Mouse (Mus musculus) embryonic facial prominence, embryonic 12.5 days (tissue): ENCODE data around the gene Neurod2. TPM values are rescaled to one million over a fixed set of nuclear protein-coding genes. Genes with fewer than 3 reads are reported as not detected.

Experiments used
- ATAC-seq: fragments of 200-750 bp; cut with Nextera tagmentation; 2 replicates; pipeline ENCODE4 v1.8.0; 2017; ENCODE audit not compliant: insufficient number of reproducible peaks, insufficient read depth, low FRiP score, low TSS enrichment
- H3K27ac ChIP-seq: fragments of 300-500 bp; sonication (generic); 2 replicates; pipeline ENCODE4 v1.5.1; 2016; ENCODE audit warnings: mild to moderate bottlenecking
- H3K27me3 ChIP-seq: fragments of 300-500 bp; sonication (generic); 2 replicates; pipeline ENCODE4 v1.6.1; 2016; ENCODE audit warnings: mild to moderate bottlenecking, moderate library complexity
- H3K36me3 ChIP-seq: fragments of 300-500 bp; sonication (generic); 2 replicates; pipeline ENCODE4 v1.6.1; 2016; ENCODE audit warnings: mild to moderate bottlenecking
- H3K4me1 ChIP-seq: fragments of 300-500 bp; sonication (generic); 2 replicates; pipeline ENCODE4 v1.6.1; 2016
- H3K4me2 ChIP-seq: fragments of 300-500 bp; sonication (generic); replicated peaks from 2 replicates; pipeline ENCODE4 v1.6.1; 2016; ENCODE audit warnings: mild to moderate bottlenecking, moderate library complexity
- H3K4me3 ChIP-seq: fragments of 300-500 bp; sonication (generic); 2 replicates; pipeline ENCODE4 v1.5.1; 2016; ENCODE audit warnings: mild to moderate bottlenecking
- H3K9ac ChIP-seq: fragments of 300-500 bp; sonication (generic); 2 replicates; pipeline ENCODE4 v1.6.1; 2016; ENCODE audit warnings: mild to moderate bottlenecking, moderate library complexity
- H3K9me3 ChIP-seq: fragments of 300-500 bp; sonication (generic); 2 replicates; pipeline ENCODE4 v1.6.1; 2016; ENCODE audit warnings: mild to moderate bottlenecking, moderate library complexity
- WGBS: fragments of 180-500 bp; shearing (Covaris S2); methylation state at CpG from one replicate; pipeline ENCODE4 v1.1.7; 2016; 5-methylcytosine and 5-hydroxymethylcytosine counted together
- polyA plus RNA-seq: library from polyadenylated mRNA; unstranded; fragments of >200 nt; fragmentation: Nextera tagmentation; extraction: Ambion mirVana; gene quantifications from 2 replicates; pipeline ENCODE4 v1.2.1, GENCODE M21; 2016

Gene Neurod2
- polyA plus RNA-seq, 1 experiment from 2014 or later = 0.27 TPM

DNA sequence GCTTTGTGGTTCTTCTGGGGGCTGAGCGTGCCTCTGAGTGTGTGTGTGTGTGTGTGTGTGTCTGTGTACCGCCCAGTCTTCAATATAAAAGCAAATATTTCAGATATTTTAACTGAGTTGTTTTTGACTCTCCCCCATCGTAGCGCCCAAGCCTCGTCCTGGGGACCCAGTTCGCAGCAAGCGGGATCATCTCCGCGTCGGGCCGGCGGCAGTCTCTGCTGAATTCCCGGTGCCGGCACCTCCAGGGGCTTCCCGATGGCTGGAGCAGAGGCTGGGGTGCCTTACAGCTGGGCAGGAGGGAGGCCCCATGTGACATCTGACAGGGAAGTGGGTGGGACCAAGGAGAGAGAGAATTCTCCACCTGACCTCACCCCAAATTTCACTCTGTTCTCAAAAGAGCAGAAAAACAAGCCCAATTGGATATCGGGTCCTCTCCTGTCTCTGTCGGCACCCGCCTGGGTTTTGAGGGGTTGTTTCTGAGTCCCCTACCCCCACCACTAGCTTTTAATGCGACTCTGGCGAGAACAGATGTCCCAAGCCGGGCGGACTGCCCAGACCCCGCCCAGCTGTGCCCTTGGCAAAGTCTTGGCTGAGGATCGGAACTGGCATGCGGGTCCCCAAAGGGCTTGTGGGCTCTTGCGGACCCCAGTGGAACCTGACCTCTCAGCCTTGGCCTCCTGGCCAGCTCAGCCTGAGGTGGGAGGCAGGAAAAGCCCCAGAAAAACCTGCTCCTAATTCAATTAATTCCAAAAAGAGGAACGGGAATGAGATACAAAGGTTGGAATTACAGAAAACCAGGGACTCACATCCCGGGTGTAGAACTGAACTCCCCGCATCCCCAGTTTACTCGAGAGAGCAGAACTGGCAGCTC lies 8.4 kb downstream of the Neurod2 start:
- Histone ChIP-seq H3K4me1 (0 out of 2 replicates have a peak, but pooled peaks cover 5% of the 10 kb centered on the region), H3K4me2 (no peak overlapping the region), H3K27me3 (peaks cover 100% of the 10 kb centered on the region), H3K36me3 (no peaks in the 10 kb centered on the region), H3K4me3 (no peak overlapping the region), H3K9ac (no peak overlapping the region), H3K9me3 (no peaks in the 10 kb centered on the region), H3K27ac (no peak overlapping the region)
- WGBS = 2% methylated on average over 30 of the region's 30 CpGs
- no peak for ATAC-seq

DNA sequence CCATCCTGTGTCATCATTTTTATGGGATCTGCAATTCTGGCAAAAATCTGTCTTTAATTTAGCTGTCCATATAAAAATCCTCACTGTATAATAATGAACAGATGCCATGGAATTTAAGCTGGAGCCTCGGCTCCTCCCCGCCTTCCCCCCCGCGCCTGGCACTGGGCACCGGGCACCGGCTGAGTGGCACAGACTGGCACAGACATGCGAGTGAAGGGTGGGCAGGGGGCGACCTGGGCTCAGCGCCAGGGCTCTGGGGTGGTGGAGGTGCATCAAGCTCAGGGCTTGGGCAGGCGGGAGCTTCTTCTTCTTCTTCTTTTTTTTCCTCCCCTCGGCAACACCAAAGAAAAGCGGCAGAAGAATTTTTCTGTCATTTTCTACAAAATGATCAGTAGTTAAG lies 9.1 kb downstream of the Neurod2 start:
- Histone ChIP-seq H3K4me2 (no peak overlapping the region), H3K4me1 (0 out of 2 replicates have a peak, but pooled peaks cover 5% of the 10 kb centered on the region), H3K36me3 (no peaks in the 10 kb centered on the region), H3K27me3 (peaks cover 100% of the 10 kb centered on the region), H3K9me3 (no peaks in the 10 kb centered on the region), H3K27ac (no peak overlapping the region), H3K9ac (no peak overlapping the region), H3K4me3 (no peak overlapping the region)
- ATAC-seq = no peak
- 9% methylated on average over 12 of the region's 12 CpGs for WGBS

DNA sequence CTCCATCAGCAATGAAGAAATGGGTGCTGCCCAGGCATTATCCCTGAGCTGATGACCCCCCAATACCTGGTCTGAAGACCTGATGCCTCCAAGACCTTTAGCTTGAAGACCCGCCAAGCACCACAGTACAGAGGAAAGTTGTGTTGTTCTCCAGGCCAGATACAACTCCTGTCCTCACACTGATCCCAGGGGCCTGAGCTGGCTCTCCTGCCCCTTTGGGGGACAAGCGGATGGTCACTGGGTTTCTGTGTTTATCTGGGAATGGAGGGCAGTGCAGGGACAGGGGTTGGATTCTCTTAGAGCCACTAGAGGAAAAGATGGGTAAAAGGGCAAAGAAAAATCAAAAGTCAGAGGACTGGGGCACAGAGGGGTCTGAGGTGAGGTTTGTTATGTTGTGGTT lies 9.5 kb downstream of the Neurod2 start:
- H3K4me2 ChIP-seq = no peak overlapping the region
- peaks cover 100% of the 10 kb centered on the region for H3K27me3 ChIP-seq
- no peak overlapping the region for H3K9ac ChIP-seq
- H3K4me3 ChIP-seq = no peak overlapping the region
- no peaks in the 10 kb centered on the region for H3K9me3 ChIP-seq
- H3K36me3 ChIP-seq = no peaks in the 10 kb centered on the region
- ATAC-seq = no peak
- H3K4me1 ChIP-seq = 0 out of 2 replicates have a peak, but pooled peaks cover 5% of the 10 kb centered on the region
- WGBS = 6% methylated on average over 2 of the region's 2 CpGs
- no peak overlapping the region for H3K27ac ChIP-seq

DNA sequence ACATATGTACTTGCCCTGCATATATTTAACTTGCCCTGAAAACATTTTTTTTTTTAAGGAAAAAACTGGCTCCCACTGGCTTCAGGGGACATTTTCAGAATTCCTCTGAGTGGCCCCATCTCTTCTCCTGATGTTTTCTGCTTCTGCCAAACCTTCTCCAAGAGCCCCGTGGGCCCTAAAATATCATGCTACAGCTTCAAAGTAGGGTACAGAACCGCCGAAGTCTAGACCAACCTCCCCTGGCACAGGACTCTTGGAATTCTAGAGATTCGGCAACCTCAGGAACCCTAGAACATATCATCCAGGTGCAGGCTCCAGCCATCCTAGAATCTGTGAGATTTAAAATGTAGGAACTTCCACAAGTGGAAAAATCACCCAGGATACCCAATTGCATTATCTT lies 9.9 kb downstream of the Neurod2 start:
- no peak overlapping the region for H3K27ac ChIP-seq

DNA sequence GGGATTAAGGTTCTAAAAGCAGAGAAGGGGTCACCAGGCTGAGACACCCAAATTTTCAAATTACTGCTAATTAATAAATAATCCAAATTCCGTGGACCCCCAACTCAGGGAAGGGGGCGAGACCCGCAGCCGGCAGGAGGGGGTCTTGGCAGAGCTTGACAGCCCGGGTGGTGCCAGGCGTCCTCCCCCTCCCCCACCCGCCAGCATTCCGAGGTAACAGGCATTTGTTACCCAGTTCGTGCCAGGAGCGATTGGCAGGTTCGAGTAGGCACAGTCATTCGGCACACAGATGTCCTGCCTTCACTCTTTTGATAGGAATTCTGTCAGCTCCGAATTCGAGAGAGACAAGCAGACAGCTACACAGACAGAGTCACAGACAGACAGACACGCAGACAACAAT lies 10.3 kb downstream of the Neurod2 start:
- H3K4me2 ChIP-seq = no peak overlapping the region
- no peak overlapping the region for H3K9ac ChIP-seq
- WGBS = 3% methylated on average over 15 of the region's 15 CpGs
- ATAC-seq = no peak
- H3K27me3 ChIP-seq = peaks cover 99% of the 10 kb centered on the region
- H3K36me3 ChIP-seq = no peaks in the 10 kb centered on the region
- no peaks in the 10 kb centered on the region for H3K9me3 ChIP-seq
- no peak overlapping the region for H3K27ac ChIP-seq
- no peak overlapping the region for H3K4me3 ChIP-seq
- H3K4me1 ChIP-seq = 0 out of 2 replicates have a peak, but pooled peaks cover 5% of the 10 kb centered on the region

More for the DNA sequence above, 9.9 kb downstream of the Neurod2 start:
- Histone ChIP-seq H3K4me1 (0 out of 2 replicates have a peak, but pooled peaks cover 5% of the 10 kb centered on the region), H3K4me2 (no peak overlapping the region), H3K4me3 (no peak overlapping the region), H3K9ac (no peak overlapping the region), H3K9me3 (no peaks in the 10 kb centered on the region), H3K36me3 (no peaks in the 10 kb centered on the region), H3K27me3 (peaks cover 99% of the 10 kb centered on the region)
- no peak for ATAC-seq
- WGBS = 10% methylated on average over 4 of the region's 4 CpGs

DNA sequence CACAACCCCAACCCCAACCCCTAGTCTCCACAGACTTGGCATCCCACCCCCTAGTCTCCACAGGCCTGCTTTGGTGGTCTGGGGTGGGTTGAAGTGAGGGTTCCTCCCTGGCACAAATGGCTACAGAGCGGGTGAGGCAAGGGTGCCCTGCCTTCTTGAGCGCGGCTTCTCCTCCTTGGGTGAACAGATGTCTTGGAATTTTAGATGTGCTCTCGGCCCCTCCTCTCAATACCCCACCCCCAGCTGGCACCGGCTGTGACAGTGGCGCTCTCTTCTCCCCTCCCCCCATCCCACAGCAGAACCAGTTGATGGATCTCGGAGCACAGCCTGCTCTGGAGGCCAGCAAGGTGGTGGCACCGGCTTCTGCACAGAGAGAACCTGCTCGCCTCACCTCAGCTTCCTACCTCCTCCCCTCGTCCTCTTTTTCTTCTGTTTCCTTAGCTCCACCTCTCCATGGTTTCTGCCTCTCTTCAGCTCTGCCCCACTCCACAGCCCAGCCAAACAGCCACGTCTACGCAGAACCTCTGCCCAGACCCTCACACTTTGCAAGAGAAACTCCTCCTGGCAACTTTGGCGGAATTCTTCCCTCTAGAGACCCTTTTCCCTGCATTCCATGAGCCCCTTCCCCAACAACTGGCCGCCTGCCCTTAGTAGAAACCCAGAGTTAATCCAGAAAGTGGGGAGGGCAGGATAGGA lies 10.9 kb downstream of the Neurod2 start:
- H3K9ac ChIP-seq = no peak overlapping the region
- peaks cover 99% of the 10 kb centered on the region for H3K27me3 ChIP-seq
- no peaks in the 10 kb centered on the region for H3K36me3 ChIP-seq
- no peak overlapping the region for H3K4me2 ChIP-seq
- WGBS = 5% methylated on average over 14 of the region's 14 CpGs
- H3K9me3 ChIP-seq = no peaks in the 10 kb centered on the region
- no peak for ATAC-seq
- no peak overlapping the region for H3K27ac ChIP-seq
- H3K4me1 ChIP-seq = 0 out of 2 replicates have a peak, but pooled peaks cover 5% of the 10 kb centered on the region
- no peak overlapping the region for H3K4me3 ChIP-seq

DNA sequence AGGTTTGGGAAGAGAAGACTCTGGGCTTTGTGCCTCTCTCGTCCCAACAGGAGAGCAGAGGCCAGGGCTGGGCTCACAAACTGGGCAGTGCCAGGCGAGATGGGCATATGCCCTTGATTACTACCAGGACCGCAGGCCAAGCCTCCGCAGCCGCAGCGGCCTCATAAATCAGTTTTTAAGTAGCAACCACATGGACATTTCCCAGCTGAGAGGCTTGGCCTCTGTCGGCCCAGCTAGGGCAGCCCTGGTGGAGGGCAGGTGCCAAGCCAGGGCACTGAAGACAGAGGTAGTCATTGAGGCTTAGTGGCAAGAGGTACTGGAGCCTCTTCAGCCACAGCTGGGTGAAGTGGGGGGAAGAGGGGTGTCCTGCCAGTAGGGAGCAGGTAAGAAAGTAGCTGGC lies 12.0 kb downstream of the Neurod2 start:
- Histone ChIP-seq H3K4me3 (no peak overlapping the region), H3K4me1 (0 out of 2 replicates have a peak, but pooled peaks cover 5% of the 10 kb centered on the region), H3K4me2 (no peak overlapping the region), H3K27ac (no peak overlapping the region), H3K9me3 (no peaks in the 10 kb centered on the region), H3K36me3 (no peaks in the 10 kb centered on the region), H3K27me3 (peaks cover 94% of the 10 kb centered on the region), H3K9ac (no peak overlapping the region)
- WGBS = 3% methylated on average over 7 of the region's 7 CpGs
- no peak for ATAC-seq

DNA sequence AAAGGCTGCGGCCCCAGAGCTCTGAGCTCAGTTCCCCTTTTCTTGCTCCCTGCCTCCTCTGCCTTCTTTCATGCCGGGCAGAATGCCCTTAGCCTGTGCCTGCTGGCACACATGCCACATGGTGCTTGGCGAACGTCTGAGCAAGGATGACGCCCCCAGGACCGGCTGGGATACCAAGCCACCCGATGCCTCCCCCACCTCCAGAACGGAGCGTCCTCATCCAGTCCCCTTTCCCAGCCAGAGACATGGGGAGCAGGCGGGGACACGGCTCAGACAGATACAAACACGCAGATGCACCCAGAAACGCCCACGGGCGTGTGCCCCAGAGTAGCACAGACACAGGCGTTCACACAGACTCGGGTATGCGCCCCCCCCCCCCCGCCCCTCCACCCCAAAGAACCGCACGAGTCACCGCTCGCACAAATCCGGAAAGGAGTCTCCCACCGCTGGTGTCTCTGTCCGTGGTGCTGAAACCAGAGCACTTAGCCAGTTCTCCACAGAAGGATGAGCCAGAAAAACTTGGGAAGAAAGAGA lies 15.6 kb downstream of the Neurod2 start:
- Histone ChIP-seq H3K4me3 (peak overlapping the region; percentile 3; the same call in 1 of the 2 replicates), H3K4me2 (0 out of 2 replicates have a peak overlapping the region, but pooled peaks have one; percentile 20), H3K36me3 (no peaks in the 10 kb centered on the region), H3K9me3 (no peaks in the 10 kb centered on the region), H3K27ac (no peak overlapping the region), H3K4me1 (no peaks in the 10 kb centered on the region), H3K27me3 (peaks cover 74% of the 10 kb centered on the region), H3K9ac (no peak overlapping the region)
- WGBS = 2% methylated on average over 26 of the region's 26 CpGs
- no peak for ATAC-seq

DNA sequence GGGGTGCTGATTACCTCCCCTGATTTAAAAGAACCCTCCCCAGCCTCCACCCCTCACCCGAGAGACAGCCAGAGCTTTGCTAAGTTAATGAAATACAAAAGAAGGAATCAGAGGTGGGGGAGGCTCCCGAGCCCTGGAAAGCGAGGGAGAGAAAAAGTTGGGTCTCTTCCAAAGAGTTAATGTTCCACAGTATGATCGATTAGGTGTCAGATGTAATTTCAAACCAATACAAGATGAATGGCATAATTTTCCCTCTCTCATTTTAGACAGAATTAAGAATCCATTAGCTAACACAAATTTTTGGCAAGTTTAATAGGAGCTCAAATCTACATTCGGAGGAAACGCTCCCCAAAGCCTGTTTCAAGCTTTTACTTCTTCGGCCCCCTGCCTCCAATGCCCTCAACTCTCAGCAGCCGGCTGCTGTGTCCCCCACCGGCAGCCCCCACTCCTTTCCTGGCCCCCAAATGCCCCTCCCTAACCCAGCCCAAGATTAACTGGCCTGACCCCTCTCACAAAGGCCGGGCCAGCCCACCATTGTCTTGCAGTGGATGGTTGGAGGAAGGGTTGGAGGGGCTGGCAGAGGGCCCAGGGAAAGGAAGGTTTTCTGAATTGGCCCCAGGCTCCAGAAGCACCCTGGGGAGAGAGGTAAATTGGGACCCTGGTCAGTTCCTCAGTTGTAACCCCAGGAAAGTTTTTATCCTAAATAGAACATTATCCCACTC lies 30.8 kb downstream of the Neurod2 start:
- Histone ChIP-seq H3K9ac (no peak overlapping the region), H3K4me3 (no peak overlapping the region), H3K27me3 (peaks cover 56% of the 10 kb centered on the region), H3K36me3 (no peaks in the 10 kb centered on the region), H3K4me1 (0 out of 2 replicates have a peak, but pooled peaks cover 6% of the 10 kb centered on the region), H3K27ac (no peak overlapping the region), H3K4me2 (no peak overlapping the region), H3K9me3 (no peaks in the 10 kb centered on the region)
- WGBS = 11% methylated on average over 10 of the region's 10 CpGs
- no peak for ATAC-seq

DNA sequence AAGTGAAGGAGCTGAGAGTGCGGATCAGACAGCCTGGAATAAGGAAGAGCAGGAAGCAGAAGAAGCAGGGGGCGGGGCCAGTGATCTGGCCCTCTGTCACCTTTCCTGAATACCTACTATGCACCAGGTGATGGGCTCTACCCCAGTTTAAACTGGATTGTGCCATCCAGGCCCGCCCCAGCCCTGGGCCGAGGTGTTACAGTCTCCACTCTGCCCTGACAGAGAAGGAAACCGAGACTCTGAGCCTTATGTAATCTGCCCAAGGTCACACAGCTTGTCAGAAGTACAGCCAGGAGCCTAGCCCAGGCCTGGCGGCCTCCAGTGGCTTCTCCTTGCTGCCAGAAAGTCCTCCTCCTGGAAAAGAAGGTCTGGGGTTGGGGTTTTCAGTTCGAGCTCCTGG lies 31.7 kb downstream of the Neurod2 start:
- 9% methylated on average over 7 of the region's 7 CpGs for WGBS
- ATAC-seq = no peak
- Histone ChIP-seq H3K9me3 (no peaks in the 10 kb centered on the region), H3K4me2 (no peak overlapping the region), H3K27me3 (peaks cover 61% of the 10 kb centered on the region), H3K36me3 (no peaks in the 10 kb centered on the region), H3K27ac (no peak overlapping the region), H3K4me1 (0 out of 2 replicates have a peak, but pooled peaks cover 6% of the 10 kb centered on the region), H3K4me3 (no peak overlapping the region), H3K9ac (0 out of 2 replicates have a peak overlapping the region, but pooled peaks have one; percentile 7)

DNA sequence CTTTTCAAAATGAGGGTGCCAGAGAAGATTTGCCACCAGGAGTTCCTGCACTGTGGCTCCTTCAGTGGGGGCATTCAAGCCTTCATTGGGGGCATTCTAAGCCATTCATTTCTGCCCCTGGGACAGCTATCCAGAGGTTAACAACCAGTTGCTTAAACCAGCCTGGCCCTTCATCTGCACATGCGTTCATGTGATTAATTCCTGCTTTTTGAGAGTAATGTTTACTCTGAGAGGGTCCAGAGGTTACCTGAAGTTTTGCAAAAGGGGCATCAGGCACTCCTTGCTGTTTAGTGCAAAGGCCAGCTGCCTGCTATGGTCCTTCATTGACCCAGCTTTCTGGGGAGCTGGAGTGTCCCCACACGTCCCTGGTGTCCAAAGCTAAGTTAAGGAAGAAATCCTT lies 32.5 kb downstream of the Neurod2 start:
- Histone ChIP-seq H3K27me3 (peaks cover 61% of the 10 kb centered on the region), H3K4me2 (no peak overlapping the region), H3K9me3 (no peaks in the 10 kb centered on the region), H3K27ac (no peak overlapping the region), H3K36me3 (no peaks in the 10 kb centered on the region), H3K4me1 (0 out of 2 replicates have a peak, but pooled peaks cover 6% of the 10 kb centered on the region), H3K9ac (no peak overlapping the region), H3K4me3 (no peak overlapping the region)
- ATAC-seq = no peak
- WGBS = 48% methylated on average over 2 of the region's 2 CpGs
